Mouse (Mus musculus) heart, adult 8-10 months (tissue): ENCODE measurements at regions not wholly inside any gene's neighbourhood (a gene's known extent, or its start where the extent isn't known, plus 50 kb on each side); places are given as distances from the start of the nearest gene placed in this dataset.

Experiments
- DNase-seq: peaks from one replicate; pipeline ENCODE4 v3.0.0; 2022; ENCODE audit warnings: low spot score

DNA sequence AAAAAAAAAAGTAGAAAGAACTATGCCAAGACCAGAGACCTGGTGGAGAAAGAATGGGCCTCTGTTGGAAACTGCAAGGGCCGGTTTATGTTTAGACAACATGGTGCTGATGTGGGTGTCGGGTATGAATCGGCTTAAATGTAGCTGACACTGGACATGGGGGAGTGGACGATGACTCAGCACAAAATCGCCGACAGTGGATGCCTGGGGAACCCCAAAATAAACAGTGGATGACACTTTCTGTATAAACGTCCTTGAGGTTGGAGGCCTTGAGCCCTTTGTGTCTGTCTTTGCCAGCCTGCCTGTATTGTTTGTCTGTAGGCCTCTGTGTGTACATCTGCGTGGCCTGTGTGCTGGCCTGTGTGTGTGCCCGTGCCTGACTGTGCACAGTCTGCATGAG lies 52.1 kb upstream of the Enah start:
- no peak for DNase-seq

DNA sequence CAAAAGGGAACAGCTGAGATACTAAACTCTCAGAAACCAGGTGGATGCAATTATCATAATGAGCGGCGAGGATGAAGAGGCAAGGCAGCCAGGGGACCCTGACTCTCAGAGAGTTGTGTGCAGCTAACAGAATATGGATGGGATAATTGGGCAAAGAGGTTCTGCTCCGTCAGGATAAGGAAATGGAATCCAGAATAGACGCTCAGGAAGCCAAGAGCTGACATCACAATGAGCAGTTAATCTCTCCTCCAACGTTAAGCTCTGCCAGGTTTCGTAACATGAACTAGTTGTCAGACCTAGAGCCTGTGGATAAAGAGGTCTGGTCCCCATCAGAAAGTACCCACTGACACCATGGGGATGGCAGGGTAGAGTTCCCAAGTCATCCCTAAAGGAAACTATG lies 51.4 kb upstream of the Srp9 start:
- DNase-seq, result peak; percentile 38

DNA sequence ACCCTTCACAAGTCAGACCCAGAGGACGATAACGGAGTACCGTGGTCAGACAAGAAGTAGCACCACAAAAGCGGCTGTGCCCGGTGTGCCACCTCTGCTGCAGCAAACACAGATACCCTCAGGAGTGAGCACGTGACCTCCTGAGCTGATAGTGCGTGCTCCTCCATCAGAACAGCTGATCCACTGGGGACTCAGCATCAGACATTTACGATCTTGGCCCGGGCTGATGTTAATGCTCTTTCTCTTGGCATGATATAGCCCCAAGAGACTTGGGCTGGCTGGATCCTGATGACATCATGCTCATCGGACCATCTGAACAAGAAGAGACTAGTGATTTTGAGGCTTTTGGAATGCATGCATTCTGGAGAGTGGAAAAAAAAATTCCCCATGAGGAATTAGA lies 50.3 kb upstream of the Srp9 start:
- DNase-seq, result no peak
